Mouse (Mus musculus) ES-CJ7 (cell line): ENCODE results near the gene B3gat3.
"Not testable (repeated sequence)": the region's sequence is repeated elsewhere in the genome, so short reads cannot be mapped to it uniquely, and the experiment has no call there.

ENCODE experiments used
- DNase-seq: peaks from one replicate; pipeline ENCODE4 v3.0.0; 2011; ENCODE audit warnings: low read depth, low spot score

The B3gat3 gene

DNA sequence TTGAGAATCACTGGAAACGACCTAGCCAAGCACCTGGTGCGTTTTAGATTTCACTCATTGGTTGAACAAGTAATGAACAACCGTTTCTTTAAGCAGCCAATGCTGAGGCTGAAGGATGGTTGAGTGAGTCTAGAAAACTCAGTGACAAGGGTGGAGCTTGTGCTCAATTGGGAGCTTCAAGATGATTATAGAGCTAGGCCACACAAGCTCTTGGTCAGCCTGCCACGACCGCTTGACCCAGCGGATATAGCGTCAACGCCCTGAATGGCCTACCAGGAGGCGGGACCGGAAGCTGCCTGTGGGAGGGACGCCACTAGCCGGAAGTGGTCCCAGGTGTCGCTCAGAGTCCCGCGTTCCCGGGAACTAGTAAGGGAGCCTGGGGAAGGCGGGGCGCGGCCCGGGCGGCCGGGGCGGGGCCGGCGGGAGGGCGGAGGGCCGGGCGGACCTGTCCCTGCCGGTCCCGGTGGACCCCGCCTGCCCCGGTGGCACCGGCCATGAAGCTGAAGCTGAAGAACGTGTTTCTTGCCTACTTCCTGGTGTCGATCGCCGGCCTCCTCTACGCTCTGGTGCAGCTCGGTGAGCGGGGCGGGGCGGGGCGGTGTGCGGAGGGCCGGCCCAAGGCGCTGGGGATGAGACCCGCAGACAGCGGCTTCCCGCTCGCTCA is at the start of gene B3gat3:
TSS of gene B3gat3 (plus strand) at position 302 of the 664 bp plus-strand sequence.
- DNase-seq = peak; percentile 91

DNA sequence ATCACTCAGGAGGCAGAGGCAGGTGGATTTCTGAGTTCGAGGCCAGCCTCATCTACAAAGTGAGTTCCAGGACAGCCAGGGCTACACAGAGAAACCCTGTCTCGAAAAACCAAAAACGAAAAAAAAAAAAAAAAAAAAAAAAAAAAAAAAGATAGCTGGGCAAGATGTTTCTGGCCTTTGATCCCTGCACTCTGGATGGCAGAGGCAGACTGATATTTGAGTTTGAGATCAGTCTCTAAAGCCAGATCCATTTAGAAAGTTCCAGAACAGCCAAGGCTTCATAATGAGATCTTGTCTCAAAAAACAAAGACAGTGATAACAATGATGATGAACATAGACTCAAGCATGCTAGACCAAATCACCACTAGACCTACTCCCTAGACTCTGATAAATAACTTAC is 49.8 kb upstream of the B3gat3 start:
- DNase-seq = not testable (repeated sequence)

DNA sequence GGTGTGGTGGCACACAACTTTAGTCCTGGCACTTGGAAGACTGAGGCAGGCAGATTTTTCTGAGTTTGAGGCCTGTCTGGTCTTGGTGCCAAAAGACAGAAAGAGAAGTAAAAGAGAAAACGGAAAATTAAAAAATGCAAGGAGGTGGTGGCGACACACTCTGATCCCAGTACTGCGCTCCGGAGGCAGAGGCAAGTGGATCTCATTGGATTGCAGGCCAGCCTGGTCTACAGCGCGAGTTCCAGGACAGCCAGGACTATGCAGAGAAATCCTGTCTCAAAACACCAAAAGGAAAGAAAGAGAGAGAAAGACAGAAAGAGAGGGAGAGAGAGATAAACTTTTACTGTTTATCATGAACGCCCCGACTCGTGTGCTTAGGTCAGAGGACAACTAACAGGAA is 49.3 kb upstream of the B3gat3 start:
- DNase-seq = no peak

DNA sequence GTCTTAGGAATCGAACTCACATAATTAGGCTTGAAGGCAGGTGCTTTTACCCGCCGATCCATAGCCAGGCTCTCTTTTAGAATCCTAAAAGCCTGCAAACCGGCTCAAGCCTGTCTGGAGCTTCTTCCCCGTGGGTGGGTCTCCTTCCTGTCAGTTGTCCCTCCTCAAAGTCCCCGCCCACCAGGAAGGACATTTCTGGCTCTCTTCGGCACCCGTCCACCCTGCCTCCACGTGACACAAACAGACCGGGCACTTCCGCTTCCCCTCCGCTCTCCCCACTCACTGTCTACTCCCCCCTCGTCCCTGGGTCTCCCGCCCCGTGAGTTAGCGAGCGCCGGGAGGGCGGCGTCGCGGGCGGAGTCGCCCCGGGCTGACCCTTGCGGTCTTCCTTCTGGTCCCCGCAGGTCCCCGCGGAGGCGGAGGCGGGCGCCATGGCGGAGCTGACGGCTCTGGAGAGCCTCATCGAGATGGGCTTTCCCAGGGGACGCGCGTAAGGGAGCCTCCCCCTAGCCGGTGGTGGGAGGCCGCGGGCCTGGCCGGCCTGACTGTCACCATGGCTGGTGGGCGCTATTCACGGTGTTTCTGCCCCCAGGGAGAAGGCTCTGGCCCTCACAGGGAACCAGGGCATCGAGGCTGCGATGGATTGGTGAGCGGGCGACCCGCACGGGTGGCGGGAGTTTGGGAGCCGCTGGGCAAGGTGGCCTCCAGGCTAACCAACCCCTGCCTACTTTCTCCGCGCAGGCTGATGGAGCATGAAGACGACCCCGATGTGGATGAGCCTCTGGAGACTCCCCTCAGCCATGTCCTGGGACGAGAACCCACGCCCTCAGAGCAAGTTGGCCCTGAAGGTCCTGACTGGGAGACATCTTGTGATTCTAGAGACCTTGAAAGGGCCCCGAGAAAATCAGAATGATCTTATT is 48.6 kb upstream of the B3gat3 start, which contains the start of gene Ubxn1:
TSS of gene Ubxn1 (plus strand) at position 230 of the 920 bp plus-strand sequence.
- DNase-seq = peak; percentile 99

DNA sequence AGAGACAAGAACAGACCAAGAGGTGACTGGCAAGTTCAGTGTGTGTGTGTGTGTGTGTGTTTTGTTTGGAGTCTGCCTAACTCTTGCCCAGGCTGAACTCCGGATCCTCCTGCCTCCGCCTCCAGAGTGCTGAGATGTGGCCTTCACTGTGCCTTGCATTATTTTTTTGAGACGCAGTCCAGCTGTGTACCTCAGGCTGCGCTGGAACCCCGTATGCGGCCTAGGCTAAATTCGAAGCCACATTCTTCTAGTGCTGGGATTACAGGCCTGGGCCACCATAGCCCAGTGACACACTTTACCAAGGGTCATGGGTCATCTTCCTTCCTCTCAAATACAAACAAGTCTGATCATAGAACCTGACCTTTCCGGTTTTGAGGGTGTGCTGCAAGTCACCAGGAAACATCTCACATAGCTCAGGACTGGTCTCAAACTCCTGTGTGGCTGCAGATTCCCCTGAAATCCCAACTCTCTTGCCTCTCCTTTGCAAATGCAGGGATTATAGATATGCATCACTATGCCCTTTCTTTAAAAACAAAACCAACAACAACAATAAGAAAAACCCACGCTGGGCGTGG is 47.8 kb upstream of the B3gat3 start:
- peak; percentile 54 for DNase-seq

DNA sequence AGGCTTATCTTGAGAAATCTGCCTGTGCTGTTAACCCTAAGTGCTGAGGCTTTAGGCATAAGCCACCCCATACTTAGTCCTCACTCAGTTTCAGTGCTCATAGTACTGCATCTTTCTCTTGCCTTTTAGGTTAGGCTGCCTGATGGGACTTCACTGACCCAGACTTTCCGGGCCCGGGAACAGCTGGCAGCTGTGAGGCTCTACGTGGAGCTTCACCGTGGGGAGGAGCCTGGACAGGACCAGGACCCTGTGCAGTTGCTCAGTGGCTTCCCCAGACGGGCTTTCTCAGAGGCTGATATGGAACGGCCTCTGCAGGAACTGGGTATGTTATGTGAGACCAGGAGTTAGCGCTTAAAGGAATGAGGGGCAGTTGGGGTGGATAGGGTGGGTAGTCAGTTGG is 45.1 kb upstream of the B3gat3 start:
- DNase-seq = no peak

DNA sequence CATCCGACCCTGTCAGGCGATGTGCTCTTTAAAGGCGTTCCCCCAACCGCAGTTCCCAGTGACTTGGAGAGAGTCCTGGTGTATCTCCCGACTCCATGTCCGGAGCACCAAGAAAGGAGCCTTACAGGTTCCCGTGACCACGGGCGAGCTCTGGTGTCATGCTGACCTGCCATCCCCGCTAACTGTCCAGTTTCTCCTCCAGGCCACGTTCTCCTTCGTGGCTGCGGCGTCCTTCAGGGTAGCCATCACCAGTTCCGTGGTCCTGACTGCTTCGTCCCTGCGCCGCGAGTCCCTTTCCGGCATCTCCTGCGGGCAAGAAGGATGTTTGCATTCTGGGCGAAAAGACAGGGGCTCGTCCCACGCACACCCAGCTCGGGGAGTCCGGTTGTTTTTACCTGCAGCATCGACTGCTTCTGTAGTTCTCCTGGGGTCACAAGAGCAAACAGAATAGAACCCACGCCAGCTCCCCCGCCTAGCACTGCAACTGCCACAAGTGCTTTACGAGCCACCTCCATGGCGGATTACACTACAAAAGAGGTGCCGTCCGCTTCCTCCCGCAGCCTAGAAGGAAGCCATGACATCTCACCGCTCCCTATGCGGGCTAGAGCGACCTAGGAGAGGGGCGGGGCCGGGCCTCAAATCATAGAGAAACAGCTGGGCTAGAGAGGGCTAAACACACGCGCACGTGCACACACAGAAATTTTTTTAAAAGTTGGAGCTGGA is 39.7 kb upstream of the B3gat3 start, which contains the start of gene Uqcc3:
TSS of gene Uqcc3 (minus strand) at position 613 of the 723 bp plus-strand sequence.
- peak; percentile 88 for DNase-seq

DNA sequence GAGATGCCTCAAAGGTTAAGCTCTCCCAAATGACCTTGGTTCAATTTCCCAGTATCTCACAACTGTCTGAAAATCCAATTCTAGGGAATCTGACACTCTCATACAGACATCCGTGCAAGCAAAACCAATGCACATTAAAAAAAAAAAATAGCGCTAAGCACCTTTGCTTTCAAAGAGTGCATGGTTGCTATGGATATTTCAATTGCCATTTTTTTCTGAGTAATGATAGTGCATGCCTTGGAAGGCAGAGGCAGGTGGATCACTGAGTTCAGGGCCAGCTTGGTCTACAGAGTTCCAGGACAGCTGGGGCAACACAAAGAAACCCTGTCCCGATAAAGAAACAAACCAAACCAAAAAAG is 39.2 kb upstream of the B3gat3 start:
- DNase-seq = no peak

DNA sequence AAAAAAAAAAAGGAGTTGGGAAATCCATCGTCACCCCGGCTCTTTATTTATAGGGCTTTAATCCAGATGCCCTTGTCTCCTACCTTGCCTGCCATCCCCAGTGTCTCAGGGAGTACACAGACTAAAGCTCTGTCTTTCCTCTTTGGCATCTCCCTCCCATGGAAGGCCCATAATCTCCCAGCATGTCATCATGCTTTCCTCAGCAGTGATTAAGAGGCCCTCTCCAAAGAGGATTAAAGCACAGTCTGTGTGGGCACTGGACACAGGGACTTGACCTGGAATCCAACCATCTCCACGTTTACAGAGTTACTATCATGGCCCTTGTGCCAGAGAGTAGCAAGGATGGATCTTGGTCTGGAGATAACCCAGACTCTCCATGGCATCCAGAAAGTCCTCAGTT is 36.6 kb upstream of the B3gat3 start, which contains the start of the genes Lbhd1 and Gm49403:
TSS of gene Lbhd1 (plus strand) at position 117 of the 400 bp plus-strand sequence.
TSS of gene Gm49403 (plus strand) at position 315 of the 400 bp plus-strand sequence.
- no peak for DNase-seq

DNA sequence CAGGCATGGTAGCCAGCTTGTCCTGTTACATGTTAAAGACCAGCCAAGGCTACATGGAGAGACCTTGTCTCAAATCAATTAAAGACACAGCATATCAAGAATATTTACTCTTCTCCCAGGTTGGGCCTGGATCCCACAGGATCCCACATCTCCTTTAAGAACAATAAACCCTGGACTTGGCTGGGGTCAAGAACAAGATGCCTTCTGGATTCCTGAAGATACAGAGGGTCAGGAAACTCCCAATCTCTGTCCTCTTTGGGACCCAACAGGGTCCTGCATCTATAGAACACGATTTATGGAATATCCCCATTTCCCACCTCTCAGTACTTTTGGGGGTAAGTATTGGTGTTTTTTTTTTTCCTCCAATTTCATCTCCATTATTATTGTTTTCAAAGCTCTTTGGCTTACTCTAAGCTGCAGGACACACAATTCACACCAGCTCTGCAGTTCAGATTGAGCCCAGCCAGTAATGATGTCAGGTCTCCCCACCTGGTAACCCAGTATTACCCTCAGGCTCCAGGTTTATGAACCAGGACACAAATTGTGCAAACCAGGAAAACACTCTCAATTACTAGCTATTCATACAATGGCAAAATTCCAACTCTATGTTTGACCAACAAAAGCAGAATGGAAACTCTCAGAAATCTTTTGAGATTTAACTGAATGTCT is 33.1 kb upstream of the B3gat3 start:
- no peak for DNase-seq

DNA sequence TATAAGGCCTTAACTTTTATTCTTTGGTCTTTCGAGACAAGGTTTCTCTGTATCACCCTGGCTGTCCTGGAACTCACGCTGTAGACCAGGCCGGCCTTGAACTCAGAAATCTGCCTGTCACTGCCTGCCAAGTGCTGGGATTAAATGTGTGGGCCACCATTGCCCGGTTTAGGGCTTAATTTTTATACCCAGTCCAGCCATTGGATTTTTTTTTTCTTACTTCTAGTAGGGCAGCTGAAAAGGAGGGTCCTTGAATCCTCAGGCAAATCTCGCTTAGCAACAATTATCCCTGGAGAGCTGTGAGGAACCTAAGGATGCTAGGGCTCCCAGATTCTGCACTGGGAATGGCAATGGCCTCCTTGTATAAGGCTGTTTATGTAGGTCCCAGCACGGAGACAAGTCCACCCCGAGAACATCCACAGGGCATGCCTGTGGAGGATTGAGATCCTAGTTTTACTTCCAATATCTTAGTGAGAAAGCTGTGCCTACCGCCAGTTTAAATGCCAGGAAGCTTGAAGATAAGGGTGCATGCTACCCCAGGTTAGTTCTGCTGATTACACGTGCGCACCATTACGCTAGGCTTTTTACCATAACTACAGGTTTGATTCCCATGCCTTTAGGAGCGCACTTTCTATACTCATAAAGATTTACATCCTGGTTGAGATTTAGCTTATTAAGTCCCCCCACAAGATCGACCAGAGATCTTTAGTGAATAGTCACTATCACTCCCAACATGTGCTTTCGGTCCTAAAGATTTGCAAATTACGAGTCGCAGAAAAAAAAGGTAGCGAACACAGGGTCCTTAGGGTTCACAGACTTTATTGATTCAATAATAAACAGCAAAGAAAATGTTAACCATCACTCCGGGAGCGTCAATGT is 32.4 kb upstream of the B3gat3 start:
- no peak for DNase-seq

DNA sequence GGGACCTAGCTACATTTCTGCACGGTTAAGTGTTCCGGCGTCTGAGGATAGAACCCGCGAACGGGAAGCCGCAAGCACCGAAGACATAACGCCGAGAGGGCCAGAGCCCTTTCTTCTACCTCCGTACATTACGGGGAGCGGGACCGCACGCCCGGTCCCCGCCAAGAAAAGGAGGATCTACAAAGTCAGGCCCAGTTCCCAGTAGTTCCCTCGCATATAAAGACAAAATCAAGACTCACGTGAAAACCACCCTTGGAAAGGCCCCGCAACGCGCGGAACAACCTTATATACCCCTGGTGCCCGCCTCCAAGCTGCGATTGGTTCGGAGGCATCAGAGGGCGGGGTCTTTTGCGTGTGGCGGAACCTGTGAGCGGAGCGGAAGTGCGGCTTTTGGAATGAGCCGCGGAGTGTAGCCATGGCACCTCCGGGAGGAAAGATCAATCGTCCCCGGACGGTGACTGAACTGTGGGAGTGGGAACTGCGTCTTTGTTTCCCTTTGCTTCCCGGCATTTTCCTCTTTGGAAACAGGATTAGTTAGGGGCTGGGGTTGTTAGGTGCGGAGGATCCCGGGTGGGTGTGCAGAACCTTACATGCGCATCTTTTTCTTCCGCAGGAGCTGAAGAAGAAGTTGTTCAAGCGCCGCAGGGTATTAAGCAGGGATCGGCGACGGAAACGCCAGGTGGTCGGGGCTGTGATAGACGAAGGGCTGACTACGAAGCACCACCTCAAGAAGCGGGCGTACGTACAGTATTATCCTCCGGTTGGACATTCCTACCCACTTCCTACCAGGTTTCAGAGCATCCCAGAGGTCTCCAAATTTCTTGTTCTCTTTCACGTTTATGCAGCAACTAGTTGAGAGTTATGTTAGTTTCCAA is 31.4 kb upstream of the B3gat3 start, which contains the start of the genes 1810009A15Rik and Gm49416:
TSS of gene 1810009A15Rik (plus strand) at position 343 of the 875 bp plus-strand sequence.
TSS of gene Gm49416 (plus strand) at position 416 of the 875 bp plus-strand sequence.
- DNase-seq = peak; percentile 98

DNA sequence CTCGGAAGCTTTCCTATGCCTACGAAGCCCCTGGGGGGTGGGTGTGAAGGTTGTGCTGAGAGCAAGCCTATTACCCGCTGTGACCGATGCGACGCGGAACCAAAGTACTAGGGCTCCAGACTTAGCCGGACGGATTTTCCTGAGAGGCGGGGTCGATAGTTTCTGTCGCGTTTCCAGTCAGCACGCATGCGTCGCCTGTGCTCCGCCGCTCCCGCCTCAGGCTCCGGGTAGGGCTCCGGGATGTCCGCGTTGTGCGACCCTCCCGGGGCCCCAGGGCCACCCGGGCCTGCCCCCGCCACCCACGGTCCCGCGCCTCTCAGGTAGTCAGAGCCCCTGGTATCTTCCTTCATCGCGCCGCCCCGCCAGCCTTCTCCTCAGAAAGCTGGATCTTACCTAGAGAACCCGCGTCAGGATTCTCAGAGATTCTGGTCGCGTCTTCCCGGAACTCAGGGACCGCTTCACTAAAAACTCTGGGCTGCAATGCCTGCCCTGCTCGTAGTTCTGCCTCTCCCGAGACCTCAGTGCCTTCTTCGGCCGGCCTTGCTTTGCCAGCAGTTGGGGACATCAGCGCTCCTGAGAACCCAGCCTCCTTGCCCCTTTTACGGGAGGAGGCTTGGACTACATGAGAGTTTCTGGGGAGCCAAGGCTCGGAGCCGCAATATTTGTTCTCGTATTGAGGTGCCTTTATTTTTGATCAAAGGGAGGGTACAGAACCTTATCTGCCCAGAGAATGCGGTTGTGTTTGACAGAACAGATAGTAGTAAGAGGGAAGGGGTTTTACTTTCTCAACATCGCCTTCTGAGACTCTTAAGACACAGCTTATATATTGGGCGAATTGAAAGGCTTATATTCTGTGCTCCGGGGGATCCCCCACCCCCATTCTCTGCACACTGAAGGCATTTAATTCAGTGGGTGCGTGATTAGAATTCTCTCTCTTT is 27.1 kb upstream of the B3gat3 start, which contains the start of gene Ints5:
TSS of gene Ints5 (plus strand) at position 177 of the 938 bp plus-strand sequence.
- DNase-seq = peak; percentile 94

DNA sequence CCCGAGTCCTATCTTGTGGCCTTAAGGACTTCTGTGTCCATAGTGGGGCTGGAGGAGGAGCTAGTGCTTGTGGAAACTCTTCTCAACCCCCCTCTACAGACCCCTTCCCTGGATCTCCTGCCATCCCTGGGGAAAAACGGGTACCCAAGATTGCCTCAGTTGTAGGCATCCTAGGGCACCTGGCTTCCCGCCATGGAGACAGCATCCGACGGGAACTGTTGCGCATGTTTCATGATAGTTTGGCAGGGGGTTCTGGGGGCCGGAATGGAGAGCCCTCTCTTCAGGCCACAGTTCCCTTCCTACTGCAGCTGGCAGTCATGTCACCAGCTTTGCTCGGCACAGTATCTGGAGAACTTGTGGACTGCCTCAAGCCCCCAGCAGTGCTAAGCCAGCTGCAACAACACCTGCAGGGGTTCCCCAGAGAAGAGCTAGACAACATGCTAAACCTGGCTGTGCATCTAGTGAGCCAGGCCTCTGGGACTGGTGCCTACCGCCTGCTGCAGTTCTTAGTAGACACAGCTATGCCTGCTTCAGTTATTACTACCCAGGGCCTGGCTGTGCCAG is 24.7 kb upstream of the B3gat3 start:
- no peak for DNase-seq

DNA sequence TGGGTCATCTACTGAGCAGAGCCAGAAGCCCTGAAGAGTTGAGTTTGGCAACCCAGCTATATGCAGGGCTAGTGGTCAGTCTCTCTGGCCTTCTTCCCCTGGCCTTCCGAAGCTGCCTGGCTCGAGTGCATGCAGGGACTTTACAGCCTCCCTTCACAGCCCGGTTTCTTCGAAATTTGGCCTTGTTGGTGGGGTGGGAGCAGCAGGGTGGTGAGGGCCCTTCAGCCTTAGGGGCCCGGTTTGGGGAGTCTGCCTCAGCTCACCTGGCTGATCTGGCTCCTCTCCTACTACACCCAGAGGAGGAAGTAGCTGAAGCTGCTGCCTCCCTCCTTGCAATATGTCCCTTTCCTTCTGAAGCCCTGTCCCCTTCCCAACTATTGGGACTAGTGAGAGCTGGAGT is 23.9 kb upstream of the B3gat3 start:
- DNase-seq = not testable (repeated sequence)

DNA sequence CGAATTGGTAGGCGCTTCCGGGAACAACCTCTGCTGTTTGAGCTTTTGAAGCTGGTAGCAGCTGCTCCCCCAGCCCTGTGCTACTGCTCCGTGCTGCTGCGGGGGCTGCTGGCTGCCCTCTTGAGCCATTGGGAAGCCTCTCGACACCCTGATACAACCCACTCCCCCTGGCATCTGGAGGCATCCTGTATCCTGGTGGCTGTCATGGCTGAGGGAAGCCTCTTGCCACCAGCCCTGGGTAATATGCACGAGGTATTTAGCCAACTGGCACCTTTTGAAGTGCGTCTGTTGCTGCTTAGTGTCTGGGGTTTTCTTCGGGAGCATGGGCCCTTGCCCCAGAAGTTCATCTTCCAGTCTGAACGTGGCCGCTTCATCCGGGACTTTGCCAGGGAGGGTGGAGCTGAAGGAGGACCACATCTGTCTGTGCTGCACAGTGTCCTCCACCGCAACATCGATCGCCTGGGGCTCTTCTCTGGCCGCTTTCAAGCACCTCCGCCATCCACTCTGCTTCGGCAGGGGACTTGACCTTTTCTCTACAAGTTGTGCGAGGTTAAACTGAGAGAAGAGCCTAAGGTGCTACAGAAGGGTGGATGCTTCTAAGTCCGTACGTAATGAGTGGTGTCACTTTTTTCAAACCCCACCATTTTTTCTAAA is 22.8 kb upstream of the B3gat3 start:
- DNase-seq = peak; percentile 54
